Mouse (Mus musculus) bone marrow macrophage, adult 2 months (primary cell): ENCODE data around the gene Rps7.

ENCODE experiments used
- CTCF ChIP-seq: IDR thresholded peaks from 2 replicates; pipeline ENCODE4 v1.5.1; 2012; ENCODE audit warnings: low read depth, mild to moderate bottlenecking, low read length, moderate library complexity
- POLR2A ChIP-seq: IDR thresholded peaks from 2 replicates; pipeline ENCODE4 v1.6.1; 2012; ENCODE audit warnings: mild to moderate bottlenecking, low read depth, low read length, borderline replicate concordance

DNA sequence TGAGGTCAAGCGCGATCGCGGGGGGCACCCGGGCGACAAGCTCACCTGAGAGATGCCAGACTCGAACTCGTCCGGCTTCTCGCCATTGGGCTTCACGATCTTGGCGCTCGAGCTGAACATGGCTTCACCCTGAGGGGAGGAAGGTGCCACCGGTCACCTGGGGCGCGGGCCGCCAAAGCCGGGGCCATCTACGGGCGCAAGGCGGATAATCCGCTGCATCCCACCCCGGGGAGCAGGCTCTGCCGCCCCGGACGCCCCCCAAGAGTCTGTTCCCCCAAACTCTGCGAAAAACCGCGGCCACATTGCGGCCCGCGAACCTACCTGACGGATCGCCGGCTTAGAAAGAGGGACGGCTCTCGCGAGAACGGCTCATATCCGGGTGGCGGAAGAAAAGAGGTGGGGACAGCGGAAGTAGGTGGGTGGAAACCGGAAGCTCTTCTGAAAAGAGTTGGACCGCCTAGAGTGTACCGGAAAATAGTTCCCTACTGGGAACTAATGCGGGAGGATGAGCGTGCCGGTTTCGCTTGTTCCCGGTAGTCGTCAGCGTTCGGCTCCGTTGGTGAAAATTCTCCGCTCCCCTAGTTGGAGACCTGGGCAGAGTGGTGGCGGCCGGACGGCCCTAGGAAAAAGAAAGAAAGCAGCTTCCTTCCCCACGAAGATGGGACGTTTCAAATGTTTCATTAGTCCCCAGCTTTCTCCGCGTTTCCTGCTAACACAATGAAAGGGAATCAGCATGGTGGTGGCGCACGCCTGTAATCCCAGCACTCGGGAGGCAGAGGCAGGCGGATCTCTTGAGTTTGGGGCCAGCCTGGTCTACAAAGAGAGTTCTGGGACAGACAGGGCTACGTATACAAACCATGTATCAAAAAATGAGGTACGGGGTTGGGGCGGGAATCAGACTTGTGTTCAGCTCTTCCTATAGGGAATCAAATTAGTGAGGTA, at the start of gene Rps7:
- TF ChIP-seq CTCF: no peak
- TF ChIP-seq POLR2A: no peak
